Comparison of ENCODE assay signal across 12 mouse cellular contexts in the genomic region with DNA sequence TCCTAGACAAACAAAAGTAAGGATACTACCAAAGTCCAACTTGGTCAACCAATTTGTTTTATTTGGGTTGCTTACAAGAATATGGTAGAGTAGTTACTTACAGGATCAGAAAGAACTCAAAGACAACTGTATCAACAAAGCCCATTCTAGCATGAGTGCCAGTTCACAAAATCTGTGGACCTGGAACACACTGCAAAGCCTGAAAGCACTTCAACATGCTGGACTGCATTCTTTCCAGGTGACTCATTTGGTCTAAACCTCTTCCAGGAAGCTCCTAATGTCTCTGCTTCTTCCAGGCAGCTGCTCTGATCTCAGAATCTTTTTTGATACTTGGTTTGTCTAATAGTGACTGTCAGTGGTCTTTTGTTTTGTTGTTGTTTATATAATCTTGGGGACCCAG.
DNase-seq lines count a peak whose midpoint lies in the region; ATAC-seq lines count a peak whose summit lies in the region.
"Had no signal": no experiment of that assay in that cellular context is flagged by ENCODE, and none has a peak within 500 bp of the region (broad histone marks: within the 10 kb centered on the region; RNA-seq: fewer than 3 reads in every experiment).

No protein-coding gene starts in this region.

- peak; percentile 65; the same call in 1 of the 2 replicates for ATAC-seq in stomach, embryonic 14.5 days (ENCODE audit: insufficient number of reproducible peaks, insufficient read depth, low FRiP score, low read depth)
- ATAC-seq in midbrain, embryonic 14.5 days (ENCODE audit: low FRiP score, low TSS enrichment): no peak

- no peaks in the 10 kb centered on the region for H3K27me3 ChIP-seq in stomach, embryonic 14.5 days (ENCODE audit: control insufficient read depth, insufficient read depth, low read length)
- H3K27me3 ChIP-seq in midbrain, embryonic 14.5 days (ENCODE audit: control insufficient read depth, insufficient read depth, low read length): no peaks in the 10 kb centered on the region
- H3K27me3 ChIP-seq: embryonic facial prominence, embryonic 12.5 days; limb, embryonic 13.5 days had no signal

- H3K9ac ChIP-seq in stomach, embryonic 14.5 days (replicated peaks; ENCODE audit: low read depth, low read length): no peak overlapping the region
- no peak overlapping the region for H3K9ac ChIP-seq in midbrain, embryonic 14.5 days (replicated peaks; ENCODE audit: low read length)
- H3K9ac ChIP-seq: embryonic facial prominence, embryonic 12.5 days; limb, embryonic 13.5 days had no signal

- peak; percentile 16 for DNase-seq in kidney, adult 9 months
- DNase-seq in kidney, postnatal 4 days: no peak
- DNase-seq in R1 (ENCODE audit: low read depth, low spot score): peak; percentile 11
- DNase-seq in kidney, postnatal 36 days: peak; percentile 6
- no peak for DNase-seq in midbrain, embryonic 14.5 days
- DNase-seq in testis, postnatal 14 days (ENCODE audit: low spot score): no peak
- DNase-seq: cerebellum, adult 2 months; right cerebral cortex, adult 18-20 months had no signal

- H3K4me1 ChIP-seq in stomach, embryonic 14.5 days (ENCODE audit: control insufficient read depth, insufficient read depth, low read length): no peaks in the 10 kb centered on the region
- H3K4me1 ChIP-seq in midbrain, embryonic 14.5 days (ENCODE audit: control insufficient read depth, insufficient read depth, low read length): no peaks in the 10 kb centered on the region
- H3K4me1 ChIP-seq: embryonic facial prominence, embryonic 12.5 days; limb, embryonic 13.5 days; midbrain, embryonic 10.5 days had no signal

- H3K27ac ChIP-seq in stomach, embryonic 14.5 days (ENCODE audit: low read length): no peak overlapping the region
- no peak overlapping the region for H3K27ac ChIP-seq in midbrain, embryonic 14.5 days (replicated peaks; ENCODE audit: low read depth, low read length)
- H3K27ac ChIP-seq: embryonic facial prominence, embryonic 12.5 days; limb, embryonic 13.5 days; midbrain, embryonic 10.5 days had no signal

- H3K4me3 ChIP-seq in stomach, embryonic 14.5 days (ENCODE audit: low read depth, low read length): no peak overlapping the region
- no peak overlapping the region for H3K4me3 ChIP-seq in midbrain, embryonic 14.5 days (replicated peaks; ENCODE audit: low read depth, low read length)
- H3K4me3 ChIP-seq: embryonic facial prominence, embryonic 12.5 days; limb, embryonic 13.5 days; midbrain, embryonic 10.5 days had no signal

- H3K4me2 ChIP-seq in stomach, embryonic 14.5 days (replicated peaks; ENCODE audit: low read depth, low read length): no peak overlapping the region
- no peak overlapping the region for H3K4me2 ChIP-seq in midbrain, embryonic 14.5 days (ENCODE audit: low read length)
- H3K4me2 ChIP-seq: embryonic facial prominence, embryonic 12.5 days; limb, embryonic 13.5 days had no signal

- H3K9me3 ChIP-seq in stomach, embryonic 14.5 days (ENCODE audit: control insufficient read depth, low read depth, low read length): no peaks in the 10 kb centered on the region
- H3K9me3 ChIP-seq in midbrain, embryonic 14.5 days (ENCODE audit: control insufficient read depth, low read length): no peaks in the 10 kb centered on the region
- H3K9me3 ChIP-seq: embryonic facial prominence, embryonic 12.5 days; limb, embryonic 13.5 days; midbrain, embryonic 10.5 days had no signal

- H3K36me3 ChIP-seq in stomach, embryonic 14.5 days (ENCODE audit: control insufficient read depth, insufficient read depth, low read length): no peaks in the 10 kb centered on the region
- H3K36me3 ChIP-seq in midbrain, embryonic 14.5 days (ENCODE audit: control insufficient read depth, insufficient read depth, low read length): no peaks in the 10 kb centered on the region
- H3K36me3 ChIP-seq: embryonic facial prominence, embryonic 12.5 days; limb, embryonic 13.5 days; midbrain, embryonic 10.5 days had no signal

Comparison
In these comparisons a context has a peak if more than half of its experiments do, and no peak if none do; other contexts are left out.
1. DNase-seq: peak in kidney, adult 9 months (single experiment), R1 (single experiment) and kidney, postnatal 36 days (2 of 2); none in kidney, postnatal 4 days (0 of 2), midbrain, embryonic 14.5 days (single experiment) and testis, postnatal 14 days (single experiment).